In genomic region chr7:45355318-45356020, GRCm38 (mm10) we compare ENCODE assay signal across 30 mouse cellular contexts. TPM values are rescaled to one million over a fixed set of nuclear protein-coding genes. Genes with fewer than 3 reads are reported as not detected.
DNase-seq lines count a peak whose midpoint lies in the region; ATAC-seq lines count a peak whose summit lies in the region.
"Had no signal": no experiment of that assay in that cellular context is flagged by ENCODE, and none has a peak within 500 bp of the region (broad histone marks: within the 10 kb centered on the region; RNA-seq: fewer than 3 reads in every experiment).

No protein-coding gene starts in this region.

- DNase-seq in kidney, postnatal 10 days: no peak
- no peak for DNase-seq in midbrain, embryonic 14.5 days
- DNase-seq in R1 (ENCODE audit: low read depth, low spot score): peak; percentile 73
- DNase-seq in layer of hippocampus, adult 9-10 months (ENCODE audit: low spot score): no peak
- no peak for DNase-seq in cerebellum, postnatal 14 days
- DNase-seq: adrenal gland, postnatal 25 days; B cell, adult 2 months; cerebellum, adult 9-11 months; gastrocnemius, postnatal 25 days; heart, adult 11 months; heart, postnatal 14 days; kidney, adult 18-20 months; kidney, postnatal 25 days had no signal

- ATAC-seq in kidney, embryonic 14.5 days (ENCODE audit: low FRiP score, low TSS enrichment): 0 out of 2 replicates have a peak, but pooled peaks have one; percentile 19
- ATAC-seq in midbrain, embryonic 13.5 days: 0 out of 2 replicates have a peak, but pooled peaks have one; percentile 45
- no peak for ATAC-seq in midbrain, embryonic 14.5 days (ENCODE audit: low FRiP score, low TSS enrichment)
- 0 out of 2 replicates have a peak, but pooled peaks have one; percentile 14 for ATAC-seq in intestine, embryonic 16.5 days
- ATAC-seq: forebrain, embryonic 15.5 days; hindbrain, embryonic 16.5 days; midbrain, embryonic 15.5 days; Patski had no signal

- H3K9ac ChIP-seq in kidney, embryonic 14.5 days (ENCODE audit: low read depth, low read length): no peak overlapping the region
- H3K9ac ChIP-seq in midbrain, embryonic 13.5 days (replicated peaks): no peak overlapping the region
- H3K9ac ChIP-seq in midbrain, embryonic 14.5 days (replicated peaks; ENCODE audit: low read length): no peak overlapping the region
- H3K9ac ChIP-seq in intestine, embryonic 16.5 days (ENCODE audit: low read depth, low read length): no peak overlapping the region
- H3K9ac ChIP-seq: embryonic facial prominence, embryonic 13.5 days; forebrain, embryonic 15.5 days; liver, embryonic 15.5 days; lung, embryonic 15.5 days; midbrain, embryonic 15.5 days; neural tube, embryonic 12.5 days had no signal

- peaks cover 7% of the 10 kb centered on the region; the same call in 1 of the 2 replicates for H3K27me3 ChIP-seq in kidney, embryonic 14.5 days (ENCODE audit: control insufficient read depth, insufficient read depth, low read length)
- 0 out of 2 replicates have a peak, but pooled peaks cover under 1% of the 10 kb centered on the region for H3K27me3 ChIP-seq in midbrain, embryonic 13.5 days
- no peaks in the 10 kb centered on the region for H3K27me3 ChIP-seq in midbrain, embryonic 14.5 days (ENCODE audit: control insufficient read depth, insufficient read depth, low read length)
- 0 out of 2 replicates have a peak, but pooled peaks cover 2% of the 10 kb centered on the region for H3K27me3 ChIP-seq in intestine, embryonic 16.5 days (replicated peaks; ENCODE audit: control insufficient read depth, insufficient read depth, low read length)
- H3K27me3 ChIP-seq: forebrain, embryonic 15.5 days; midbrain, embryonic 15.5 days; Patski had no signal

- H3K9me3 ChIP-seq in kidney, embryonic 14.5 days (ENCODE audit: control insufficient read depth, low read length): no peaks in the 10 kb centered on the region
- H3K9me3 ChIP-seq in midbrain, embryonic 13.5 days: no peaks in the 10 kb centered on the region
- H3K9me3 ChIP-seq in midbrain, embryonic 14.5 days (ENCODE audit: control insufficient read depth, low read length): no peaks in the 10 kb centered on the region
- H3K9me3 ChIP-seq in intestine, embryonic 16.5 days (ENCODE audit: control insufficient read depth, low read length): no peaks in the 10 kb centered on the region
- H3K9me3 ChIP-seq: embryonic facial prominence, embryonic 13.5 days; forebrain, embryonic 10.5 days; forebrain, embryonic 15.5 days; G1E; hindbrain, embryonic 10.5 days; liver, embryonic 15.5 days; lung, embryonic 15.5 days; midbrain, embryonic 15.5 days; neural tube, embryonic 12.5 days had no signal

- H3K36me3 ChIP-seq in kidney, embryonic 14.5 days (ENCODE audit: control insufficient read depth, insufficient read depth, low read length): no peaks in the 10 kb centered on the region
- H3K36me3 ChIP-seq in midbrain, embryonic 13.5 days: peaks cover 79% of the 10 kb centered on the region
- H3K36me3 ChIP-seq in midbrain, embryonic 14.5 days (ENCODE audit: control insufficient read depth, insufficient read depth, low read length): peaks cover 81% of the 10 kb centered on the region
- H3K36me3 ChIP-seq in intestine, embryonic 16.5 days (ENCODE audit: control insufficient read depth, insufficient read depth, low read length): no peaks in the 10 kb centered on the region
- H3K36me3 ChIP-seq: G1E; liver, embryonic 15.5 days; lung, embryonic 15.5 days had no signal

- H3K4me3 ChIP-seq in kidney, embryonic 14.5 days (ENCODE audit: low read length): no peak overlapping the region
- no peak overlapping the region for H3K4me3 ChIP-seq in midbrain, embryonic 13.5 days (replicated peaks)
- H3K4me3 ChIP-seq in midbrain, embryonic 14.5 days (replicated peaks; ENCODE audit: low read depth, low read length): no peak overlapping the region
- peak overlapping the region; percentile 18; the same call in 1 of the 2 replicates for H3K4me3 ChIP-seq in intestine, embryonic 16.5 days (ENCODE audit: low read length)
- H3K4me3 ChIP-seq: embryonic facial prominence, embryonic 13.5 days; forebrain, embryonic 15.5 days; hindbrain, embryonic 10.5 days; layer of hippocampus, adult 2 months; liver, embryonic 15.5 days; lung, embryonic 15.5 days; midbrain, embryonic 15.5 days; myocyte; neural tube, embryonic 12.5 days had no signal

- H3K4me1 ChIP-seq in kidney, embryonic 14.5 days (ENCODE audit: control insufficient read depth, insufficient read depth, low read length): no peaks in the 10 kb centered on the region
- no peaks in the 10 kb centered on the region for H3K4me1 ChIP-seq in midbrain, embryonic 13.5 days (replicated peaks)
- H3K4me1 ChIP-seq in midbrain, embryonic 14.5 days (ENCODE audit: control insufficient read depth, insufficient read depth, low read length): no peaks in the 10 kb centered on the region
- no peaks in the 10 kb centered on the region for H3K4me1 ChIP-seq in intestine, embryonic 16.5 days (ENCODE audit: control insufficient read depth, insufficient read depth, low read length)
- H3K4me1 ChIP-seq: embryonic facial prominence, embryonic 13.5 days; forebrain, embryonic 10.5 days; forebrain, embryonic 15.5 days; liver, embryonic 15.5 days; lung, embryonic 15.5 days; midbrain, embryonic 15.5 days; neural tube, embryonic 12.5 days had no signal

- WGBS in kidney, embryonic 14.5 days: 75% methylated on average over 15 of the region's 15 CpGs
- 74% methylated on average over 15 of the region's 15 CpGs for WGBS in midbrain, embryonic 13.5 days
- WGBS in midbrain, embryonic 14.5 days: 76% methylated on average over 15 of the region's 15 CpGs
- WGBS in intestine, embryonic 16.5 days: 70% methylated on average over 15 of the region's 15 CpGs

- H3K27ac ChIP-seq in kidney, embryonic 14.5 days (ENCODE audit: low read depth, low read length): no peak overlapping the region
- H3K27ac ChIP-seq in midbrain, embryonic 13.5 days: no peak overlapping the region
- no peak overlapping the region for H3K27ac ChIP-seq in midbrain, embryonic 14.5 days (replicated peaks; ENCODE audit: low read depth, low read length)
- H3K27ac ChIP-seq in intestine, embryonic 16.5 days (ENCODE audit: low read length): no peak overlapping the region
- H3K27ac ChIP-seq: embryonic facial prominence, embryonic 13.5 days; forebrain, embryonic 10.5 days; forebrain, embryonic 15.5 days; hindbrain, embryonic 10.5 days; layer of hippocampus, adult 2 months; liver, embryonic 15.5 days; lung, embryonic 15.5 days; macrophage; midbrain, embryonic 15.5 days; neural tube, embryonic 12.5 days had no signal

- no peak overlapping the region for H3K4me2 ChIP-seq in kidney, embryonic 14.5 days (replicated peaks; ENCODE audit: low read depth, low read length)
- no peak overlapping the region for H3K4me2 ChIP-seq in midbrain, embryonic 13.5 days (replicated peaks)
- H3K4me2 ChIP-seq in midbrain, embryonic 14.5 days (ENCODE audit: low read length): no peak overlapping the region
- H3K4me2 ChIP-seq in intestine, embryonic 16.5 days (ENCODE audit: low read depth, low read length): no peak overlapping the region
- H3K4me2 ChIP-seq: embryonic facial prominence, embryonic 13.5 days; forebrain, embryonic 15.5 days; liver, embryonic 15.5 days; lung, embryonic 15.5 days; midbrain, embryonic 15.5 days; neural tube, embryonic 12.5 days had no signal

RNA-seq across cellular contexts. Expression of gene Ppfia3, which starts 11.3 kb away (rescaled TPM):
- 6.7 and 7.6 TPM in 2 replicates for polyA plus RNA-seq in kidney, embryonic 14.5 days (2014; fragmentation: Nextera tagmentation; extraction: Ambion mirVana)
- 17.2 and 19.8 TPM in 2 replicates for polyA plus RNA-seq in midbrain, embryonic 13.5 days (2015; fragmentation: Nextera tagmentation; extraction: Ambion mirVana)
- polyA plus RNA-seq in midbrain, embryonic 14.5 days (2014; fragmentation: Nextera tagmentation; extraction: Ambion mirVana): 26.9 and 28.0 TPM in 2 replicates
- 10.3 and 12.0 TPM in 2 replicates for polyA plus RNA-seq in intestine, embryonic 16.5 days (2015; fragmentation: Nextera tagmentation; extraction: Ambion mirVana)
- polyA plus RNA-seq: macrophage had no signal

RNA-seq across cellular contexts. Expression of gene Lin7b, which starts 14.9 kb away (rescaled TPM):
- polyA plus RNA-seq in kidney, embryonic 14.5 days (2014; fragmentation: Nextera tagmentation; extraction: Ambion mirVana): 0.57 and 0.66 TPM in 2 replicates
- polyA plus RNA-seq in midbrain, embryonic 13.5 days (2015; fragmentation: Nextera tagmentation; extraction: Ambion mirVana): 7.1 and 7.9 TPM in 2 replicates
- 11.6 and 26.5 TPM in 2 replicates for polyA plus RNA-seq in midbrain, embryonic 14.5 days (2014; fragmentation: Nextera tagmentation; extraction: Ambion mirVana)
- 1.2 and 2.7 TPM in 2 replicates for polyA plus RNA-seq in intestine, embryonic 16.5 days (2015; fragmentation: Nextera tagmentation; extraction: Ambion mirVana)
- polyA plus RNA-seq: liver, embryonic 15.5 days; macrophage had no signal

RNA-seq across cellular contexts. Expression of gene Hrc, which starts 20.4 kb away (rescaled TPM):
- 1.5 and 2.7 TPM in 2 replicates for polyA plus RNA-seq in kidney, embryonic 14.5 days (2014; fragmentation: Nextera tagmentation; extraction: Ambion mirVana)
- 0.10 and 0.26 TPM in 2 replicates for polyA plus RNA-seq in midbrain, embryonic 13.5 days (2015; fragmentation: Nextera tagmentation; extraction: Ambion mirVana)
- not detected in 2 replicates for polyA plus RNA-seq in midbrain, embryonic 14.5 days (2014; fragmentation: Nextera tagmentation; extraction: Ambion mirVana)
- 0.86 and 1.4 TPM in 2 replicates for polyA plus RNA-seq in intestine, embryonic 16.5 days (2015; fragmentation: Nextera tagmentation; extraction: Ambion mirVana)
- polyA plus RNA-seq: G1E, macrophage had no signal

RNA-seq across cellular contexts. Expression of gene Trpm4, which starts 21.9 kb away (rescaled TPM):
- 10.1 and 11.3 TPM in 2 replicates for polyA plus RNA-seq in kidney, embryonic 14.5 days (2014; fragmentation: Nextera tagmentation; extraction: Ambion mirVana)
- polyA plus RNA-seq in midbrain, embryonic 13.5 days (2015; fragmentation: Nextera tagmentation; extraction: Ambion mirVana): 7.3 and 10.8 TPM in 2 replicates
- polyA plus RNA-seq in midbrain, embryonic 14.5 days (2014; fragmentation: Nextera tagmentation; extraction: Ambion mirVana): 8.4 and 9.5 TPM in 2 replicates
- polyA plus RNA-seq in intestine, embryonic 16.5 days (2015; fragmentation: Nextera tagmentation; extraction: Ambion mirVana): 33.4 and 36.3 TPM in 2 replicates

RNA-seq across cellular contexts. Expression of gene Snrnp70, which starts 40.1 kb away (rescaled TPM):
- 100 and 171 TPM in 2 replicates for polyA plus RNA-seq in kidney, embryonic 14.5 days (2014; fragmentation: Nextera tagmentation; extraction: Ambion mirVana)
- polyA plus RNA-seq in midbrain, embryonic 13.5 days (2015; fragmentation: Nextera tagmentation; extraction: Ambion mirVana): 223 and 238 TPM in 2 replicates
- 80.6 and 135 TPM in 2 replicates for polyA plus RNA-seq in midbrain, embryonic 14.5 days (2014; fragmentation: Nextera tagmentation; extraction: Ambion mirVana)
- 139 and 150 TPM in 2 replicates for polyA plus RNA-seq in intestine, embryonic 16.5 days (2015; fragmentation: Nextera tagmentation; extraction: Ambion mirVana)
